Comparison of ENCODE assay signal across 7 mouse cellular contexts in the genomic region with DNA sequence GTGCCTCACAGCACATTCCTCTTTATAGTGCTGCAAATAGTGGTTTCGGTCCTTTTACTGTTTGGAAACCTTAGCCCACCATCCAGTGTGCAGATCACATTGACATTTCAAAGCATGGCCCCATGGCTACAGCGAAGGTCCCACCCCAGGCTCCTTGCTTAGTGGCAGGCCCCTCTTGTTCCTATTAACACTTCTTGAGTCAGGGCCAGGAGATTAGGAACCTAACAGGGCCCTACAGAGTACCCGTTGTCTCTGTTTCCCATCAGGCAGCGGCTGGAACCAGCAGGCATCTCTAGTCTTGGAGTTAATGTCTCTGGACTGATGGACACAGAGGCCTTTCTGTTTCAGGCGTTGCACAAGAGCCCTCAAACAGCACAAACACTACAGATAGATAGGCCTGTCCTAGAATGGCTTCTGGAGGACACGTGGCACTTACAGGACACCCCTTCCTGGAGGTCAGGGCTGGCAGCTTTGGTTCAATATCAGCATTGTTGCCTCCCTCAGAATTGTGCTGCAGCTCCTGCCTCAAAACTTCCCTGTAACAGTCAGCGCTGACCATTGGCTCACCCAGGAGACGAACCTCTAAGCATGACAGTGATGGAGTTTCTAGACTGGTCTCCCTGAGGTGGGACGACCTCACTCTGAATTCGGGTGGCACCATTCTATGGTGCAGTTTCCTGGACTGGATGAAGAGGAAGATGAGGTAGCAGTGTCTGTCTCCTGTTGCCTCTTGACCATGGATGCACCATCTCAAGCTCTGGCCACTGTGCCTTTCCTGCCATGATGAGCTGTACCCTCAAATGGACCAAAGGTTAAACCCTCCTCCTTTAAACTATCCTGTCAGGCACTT. TPM values are rescaled to one million over a fixed set of nuclear protein-coding genes. Genes with fewer than 3 reads are reported as not detected.
DNase-seq lines count a peak whose midpoint lies in the region; ATAC-seq and TF ChIP-seq lines count a peak whose summit lies in the region.

No protein-coding gene starts in this region.

- DNase-seq in brain, embryonic 14.5 days (ENCODE audit: low read depth): peak; percentile 16
- no peak for DNase-seq in spleen, adult 12 weeks (ENCODE audit: low spot score)
- DNase-seq in gastrocnemius, adult 18-20 months (ENCODE audit: low spot score): no peak

- H3K36me3 ChIP-seq in heart, embryonic 14.5 days (ENCODE audit: control insufficient read depth, insufficient read depth, low read length): peaks cover 36% of the 10 kb centered on the region
- peaks cover 14% of the 10 kb centered on the region; the same call in 1 of the 2 replicates for H3K36me3 ChIP-seq in heart, embryonic 11.5 days (ENCODE audit: control insufficient read depth, insufficient read depth, low read length)
- peaks cover 12% of the 10 kb centered on the region for H3K36me3 ChIP-seq in heart, embryonic 16.5 days (ENCODE audit: control insufficient read depth, insufficient read depth)
- peaks cover 22% of the 10 kb centered on the region for H3K36me3 ChIP-seq in midbrain, embryonic 12.5 days

- no peaks in the 10 kb centered on the region for H3K27me3 ChIP-seq in heart, embryonic 14.5 days (ENCODE audit: control insufficient read depth, insufficient read depth, low read length)
- no peaks in the 10 kb centered on the region for H3K27me3 ChIP-seq in heart, embryonic 11.5 days (ENCODE audit: control insufficient read depth, insufficient read depth, low read length)
- no peaks in the 10 kb centered on the region for H3K27me3 ChIP-seq in heart, embryonic 16.5 days (ENCODE audit: control insufficient read depth, insufficient read depth, low read length)
- no peaks in the 10 kb centered on the region for H3K27me3 ChIP-seq in midbrain, embryonic 12.5 days

- H3K9me3 ChIP-seq in heart, embryonic 14.5 days (ENCODE audit: control insufficient read depth, low read length): no peaks in the 10 kb centered on the region
- H3K9me3 ChIP-seq in heart, embryonic 11.5 days (replicated peaks; ENCODE audit: control insufficient read depth, low read length): no peaks in the 10 kb centered on the region
- H3K9me3 ChIP-seq in heart, embryonic 16.5 days (replicated peaks; ENCODE audit: control insufficient read depth, low read length): no peaks in the 10 kb centered on the region
- H3K9me3 ChIP-seq in midbrain, embryonic 12.5 days: no peaks in the 10 kb centered on the region

- peak overlapping the region; percentile 46 for H3K4me2 ChIP-seq in heart, embryonic 14.5 days (ENCODE audit: low read length)
- no peak overlapping the region; the same call in 1 of the 2 replicates for H3K4me2 ChIP-seq in heart, embryonic 11.5 days
- peak overlapping the region; percentile 48; the same call in 1 of the 2 replicates for H3K4me2 ChIP-seq in heart, embryonic 16.5 days (ENCODE audit: low read depth, low read length)
- peak overlapping the region; percentile 23; the same call in 1 of the 2 replicates for H3K4me2 ChIP-seq in midbrain, embryonic 12.5 days (replicated peaks)

- H3K4me3 ChIP-seq in heart, embryonic 14.5 days (ENCODE audit: control insufficient read depth in 1 of 2, insufficient read depth in 1 of 2, low read depth in 1 of 2, low read length in 2 of 2): no peak overlapping the region
- H3K4me3 ChIP-seq in heart, embryonic 11.5 days (ENCODE audit: low read depth, low read length): no peak overlapping the region
- no peak overlapping the region for H3K4me3 ChIP-seq in heart, embryonic 16.5 days (ENCODE audit: low read length)
- no peak overlapping the region for H3K4me3 ChIP-seq in midbrain, embryonic 12.5 days

- H3K9ac ChIP-seq in heart, embryonic 14.5 days (ENCODE audit: low read length): no peak overlapping the region; the same call in 1 of the 2 replicates
- no peak overlapping the region for H3K9ac ChIP-seq in heart, embryonic 11.5 days (ENCODE audit: low read depth, low read length)
- no peak overlapping the region for H3K9ac ChIP-seq in heart, embryonic 16.5 days (ENCODE audit: low read length)
- H3K9ac ChIP-seq in midbrain, embryonic 12.5 days (replicated peaks): no peak overlapping the region

- no peak for TF ChIP-seq CTCF in brain, embryonic 14.5 days (IDR thresholded peaks at IDR 0.05; ENCODE audit: borderline replicate concordance, extremely low read depth, insufficient read depth, insufficient read length)

- no peak for ATAC-seq in heart, embryonic 14.5 days (ENCODE audit: insufficient number of reproducible peaks, insufficient read depth, low FRiP score, low read depth)
- ATAC-seq in heart, embryonic 11.5 days (replicated peaks; ENCODE audit: insufficient number of reproducible peaks, low FRiP score, low TSS enrichment): no peak
- no peak for ATAC-seq in heart, embryonic 16.5 days (replicated peaks; ENCODE audit: extremely low read depth, insufficient read depth, low FRiP score)
- 0 out of 2 replicates have a peak, but pooled peaks have one; percentile 6 for ATAC-seq in midbrain, embryonic 12.5 days (ENCODE audit: low FRiP score, low read depth)

- no peak for TF ChIP-seq POLR2A in brain, embryonic 14.5 days (IDR thresholded peaks at IDR 0.05; ENCODE audit: borderline replicate concordance, extremely low read depth, insufficient read depth, insufficient read length, poor library complexity, severe bottlenecking)

- H3K27ac ChIP-seq in heart, embryonic 14.5 days (replicated peaks in 1 of 2; ENCODE audit: control insufficient read depth in 1 of 2, insufficient read depth in 1 of 2, low read depth in 2 of 2, low read length in 2 of 2): 0 out of 4 replicates have a peak overlapping the region, but pooled peaks of 1 of the 2 experiments have one; percentile 26
- H3K27ac ChIP-seq in heart, embryonic 11.5 days (ENCODE audit: low read depth, low read length): no peak overlapping the region
- H3K27ac ChIP-seq in heart, embryonic 16.5 days (ENCODE audit: low read length): no peak overlapping the region
- no peak overlapping the region for H3K27ac ChIP-seq in midbrain, embryonic 12.5 days (replicated peaks)

- WGBS in heart, embryonic 14.5 days: 52% methylated on average over 10 of the region's 10 CpGs
- WGBS in heart, embryonic 11.5 days (ENCODE audit: insufficient replicate concordance): 68% methylated on average over 10 of the region's 10 CpGs
- WGBS in heart, embryonic 16.5 days: 59% methylated on average over 10 of the region's 10 CpGs
- 78% methylated on average over 10 of the region's 10 CpGs for WGBS in midbrain, embryonic 12.5 days

- peaks cover 8 to 12% of the 10 kb centered on the region in 2 experiments for H3K4me1 ChIP-seq in heart, embryonic 14.5 days (ENCODE audit: control insufficient read depth in 2 of 2, insufficient read depth in 2 of 2, low read length in 2 of 2)
- peaks cover 6% of the 10 kb centered on the region for H3K4me1 ChIP-seq in heart, embryonic 11.5 days (ENCODE audit: control insufficient read depth, insufficient read depth, low read length)
- peaks cover 11% of the 10 kb centered on the region for H3K4me1 ChIP-seq in heart, embryonic 16.5 days (ENCODE audit: control insufficient read depth, insufficient read depth, low read length)
- peaks cover 5% of the 10 kb centered on the region; the same call in 1 of the 2 replicates for H3K4me1 ChIP-seq in midbrain, embryonic 12.5 days

RNA-seq across cellular contexts. Expression of gene Map2k3, which starts 22.6 kb away (rescaled TPM):
- polyA plus RNA-seq in heart, embryonic 14.5 days (2014; fragmentation: Nextera tagmentation; extraction: Ambion mirVana): 59.2 and 62.6 TPM in 2 replicates
- 74.6 and 77.9 TPM in 2 replicates for polyA plus RNA-seq in heart, embryonic 11.5 days (2014; fragmentation: Nextera tagmentation; extraction: Ambion mirVana)
- 14.7 and 17.3 TPM in 2 replicates for polyA plus RNA-seq in brain, embryonic 14.5 days (2012; rRNA removed)
- 67.7 and 69.2 TPM in 2 replicates for polyA plus RNA-seq in heart, embryonic 16.5 days (2015; fragmentation: Nextera tagmentation; extraction: Ambion mirVana)
- polyA plus RNA-seq in midbrain, embryonic 12.5 days (2016; fragmentation: Nextera tagmentation; extraction: Ambion mirVana): 39.2 and 41.9 TPM in 2 replicates
- 100 to 1,000 TPM; 105 to 173 TPM for total RNA-seq in gastrocnemius, adult 18-20 months (2021)

RNA-seq across cellular contexts. Expression of gene Natd1, which starts 39.9 kb away (rescaled TPM):
- polyA plus RNA-seq in heart, embryonic 14.5 days (2014; fragmentation: Nextera tagmentation; extraction: Ambion mirVana): 20.4 and 21.1 TPM in 2 replicates
- polyA plus RNA-seq in heart, embryonic 11.5 days (2014; fragmentation: Nextera tagmentation; extraction: Ambion mirVana): 20.2 and 23.9 TPM in 2 replicates
- 51.5 and 54.6 TPM in 2 replicates for polyA plus RNA-seq in brain, embryonic 14.5 days (2012; rRNA removed)
- 16.9 and 17.0 TPM in 2 replicates for polyA plus RNA-seq in heart, embryonic 16.5 days (2015; fragmentation: Nextera tagmentation; extraction: Ambion mirVana)
- polyA plus RNA-seq in midbrain, embryonic 12.5 days (2016; fragmentation: Nextera tagmentation; extraction: Ambion mirVana): 24.3 and 27.3 TPM in 2 replicates
- 10 to 100 TPM in 1 of 2 experiments, 1 to 10 TPM in 1; 8.2 to 10.3 TPM for total RNA-seq in gastrocnemius, adult 18-20 months (2021)
